Mouse (Mus musculus): ENCODE results near the gene Rslcan18.

DNA sequence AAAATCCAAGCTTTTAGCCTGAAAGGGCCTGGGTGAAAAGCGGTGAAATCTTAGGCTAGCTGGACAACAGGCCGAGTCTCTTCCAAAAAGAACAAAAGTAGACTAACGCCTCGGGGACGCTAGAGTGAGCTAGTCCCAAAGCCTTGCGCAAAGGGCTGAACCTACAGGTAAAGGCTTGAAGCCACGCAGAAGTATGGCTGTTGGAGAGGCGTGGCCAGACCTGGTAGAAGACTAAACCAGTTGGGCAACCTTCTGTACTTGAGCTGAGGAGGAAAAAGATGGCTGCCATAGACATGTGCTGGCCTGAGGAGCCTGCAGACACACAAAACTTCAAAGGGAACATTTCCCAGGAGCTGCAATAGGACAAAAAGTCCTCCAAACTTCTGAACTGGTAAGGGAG is 50.7 kb downstream of the Rslcan18 start:
- TF ChIP-seq CTCF (IDR thresholded peaks at IDR 0.05; ENCODE audit: borderline replicate concordance, control insufficient read depth, extremely low read depth, insufficient read depth, low read length, poor library complexity): no peak
- no peak for TF ChIP-seq POLR2A (IDR thresholded peaks at IDR 0.05; ENCODE audit: control insufficient read depth, extremely low read depth, insufficient read depth, low read length, poor library complexity)

Data from thymus, adult 2 months (tissue).